ENCODE assay signal across 7 mouse cellular contexts in the genomic region with DNA sequence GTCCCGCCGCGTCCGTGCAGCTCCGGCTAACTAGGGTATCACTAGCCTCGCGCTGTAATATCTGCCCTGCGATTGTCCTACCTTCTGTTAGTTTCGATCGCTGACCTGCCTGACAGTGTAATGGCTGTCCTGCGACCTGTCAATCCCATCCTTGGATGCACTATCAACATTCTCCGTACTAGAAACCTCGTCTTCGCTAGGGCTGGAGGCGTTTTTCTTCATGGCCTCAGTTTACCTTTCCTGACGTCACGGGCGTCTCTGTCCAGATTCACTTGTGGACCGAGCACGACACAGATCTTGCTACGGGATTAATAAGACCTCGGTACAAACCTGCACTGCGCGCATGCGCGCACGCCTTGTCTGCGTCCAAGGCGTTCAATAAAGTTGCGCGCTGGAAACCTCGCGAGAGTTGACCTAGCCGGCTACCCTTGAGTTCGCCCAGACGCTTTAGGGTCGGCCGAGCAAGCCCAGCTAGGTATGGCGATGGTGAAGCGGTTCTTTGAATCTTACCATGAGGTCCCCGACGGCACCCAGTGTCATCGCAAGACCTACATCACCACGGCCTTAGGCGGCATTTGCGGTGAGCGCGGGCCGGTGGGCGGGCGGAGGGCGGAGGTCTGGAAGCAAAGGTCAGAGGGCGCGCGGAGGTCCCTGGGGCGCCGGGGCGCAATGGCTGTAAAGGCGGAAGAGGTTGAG. TPM values are rescaled to one million over a fixed set of nuclear protein-coding genes. Genes with fewer than 3 reads are reported as not detected.
DNase-seq lines count a peak whose midpoint lies in the region; ATAC-seq and TF ChIP-seq lines count a peak whose summit lies in the region.

A gene (plus strand): TSS at position 405 of the 696 bp plus-strand sequence.
A gene (minus strand): TSS at position 660 of the 696 bp plus-strand sequence.

- H3K36me3 ChIP-seq in embryonic facial prominence, embryonic 10.5 days (replicated peaks) = peaks cover 33% of the 10 kb centered on the region
- H3K36me3 ChIP-seq in intestine, postnatal 0 days (ENCODE audit: control insufficient read depth, insufficient read depth) = peaks cover 23% of the 10 kb centered on the region; the same call in 1 of the 2 replicates
- H3K36me3 ChIP-seq in midbrain, embryonic 12.5 days = peaks cover 23% of the 10 kb centered on the region
- H3K36me3 ChIP-seq in small intestine, adult 2 months (ENCODE audit: control insufficient read depth, insufficient read depth, low read length) = peaks cover 11% of the 10 kb centered on the region

- TF ChIP-seq POLR2A in small intestine, adult 2 months (IDR thresholded peaks at IDR 0.05; ENCODE audit: low read depth, low read length) = peak; percentile 63; the same call in 1 of the 2 replicates

- peak within 1 kb of the TSS; percentile 95 for H3K9ac ChIP-seq in intestine, postnatal 0 days (ENCODE audit: low read depth, low read length)
- H3K9ac ChIP-seq in midbrain, embryonic 12.5 days (replicated peaks) = peak within 1 kb of the TSS; percentile 93

- no peaks in the 10 kb centered on the region for H3K9me3 ChIP-seq in embryonic facial prominence, embryonic 10.5 days
- H3K9me3 ChIP-seq in intestine, postnatal 0 days (ENCODE audit: control insufficient read depth) = no peaks in the 10 kb centered on the region
- H3K9me3 ChIP-seq in midbrain, embryonic 12.5 days = no peaks in the 10 kb centered on the region

- intact Hi-C loops in left cerebral cortex, postnatal 4 days (cut with DNase I) = no loop called here

- under 1% methylated on average over 59 of the region's 59 CpGs for whole genome bisulfite sequencing in embryonic facial prominence, embryonic 10.5 days
- WGBS in intestine, postnatal 0 days = under 1% methylated on average over 59 of the region's 59 CpGs
- under 1% methylated on average over 59 of the region's 59 CpGs for WGBS in midbrain, embryonic 12.5 days
- under 1% methylated on average over 59 of the region's 59 CpGs for WGBS in small intestine, adult 2 months

- no peaks in the 10 kb centered on the region for H3K27me3 ChIP-seq in embryonic facial prominence, embryonic 10.5 days (replicated peaks; ENCODE audit: low read depth, poor library complexity, severe bottlenecking)
- H3K27me3 ChIP-seq in intestine, postnatal 0 days (replicated peaks; ENCODE audit: control insufficient read depth, insufficient read depth, low read length) = no peaks in the 10 kb centered on the region
- H3K27me3 ChIP-seq in midbrain, embryonic 12.5 days = no peaks in the 10 kb centered on the region
- H3K27me3 ChIP-seq in small intestine, adult 2 months (ENCODE audit: control insufficient read depth, insufficient read depth, low read length) = no peaks in the 10 kb centered on the region

- TF ChIP-seq CTCF in intestine, postnatal 0 days (IDR thresholded peaks at IDR 0.05; ENCODE audit: low read depth) = no peak
- TF ChIP-seq CTCF in small intestine, adult 2 months (IDR thresholded peaks at IDR 0.05; ENCODE audit: extremely low read depth, insufficient read length, insufficient replicate concordance, low read depth, low read length) = no peak

- peak; percentile 75 for ATAC-seq in intestine, postnatal 0 days
- ATAC-seq in midbrain, embryonic 12.5 days (ENCODE audit: low FRiP score, low read depth) = peak; percentile 73

- peak within 1 kb of the TSS; percentile 72 for H3K4me2 ChIP-seq in intestine, postnatal 0 days (replicated peaks; ENCODE audit: low read depth)
- H3K4me2 ChIP-seq in midbrain, embryonic 12.5 days (replicated peaks) = peak within 1 kb of the TSS; percentile 83

- H3K4me1 ChIP-seq in embryonic facial prominence, embryonic 10.5 days = peaks cover 31% of the 10 kb centered on the region
- 0 out of 2 replicates have a peak, but pooled peaks cover 4% of the 10 kb centered on the region for H3K4me1 ChIP-seq in intestine, postnatal 0 days (replicated peaks; ENCODE audit: control insufficient read depth, insufficient read depth, low read length)
- peaks cover 31% of the 10 kb centered on the region for H3K4me1 ChIP-seq in midbrain, embryonic 12.5 days
- H3K4me1 ChIP-seq in small intestine, adult 2 months (ENCODE audit: control insufficient read depth, insufficient read depth, insufficient read length, low read length) = peaks cover 4% of the 10 kb centered on the region

- H3K4me3 ChIP-seq in embryonic facial prominence, embryonic 10.5 days = peak within 1 kb of the TSS; percentile 68
- peak within 1 kb of the TSS; percentile 89 for H3K4me3 ChIP-seq in intestine, postnatal 0 days (ENCODE audit: low read depth, low read length)
- peak within 1 kb of the TSS; percentile 85 for H3K4me3 ChIP-seq in midbrain, embryonic 12.5 days
- H3K4me3 ChIP-seq in small intestine, adult 2 months (ENCODE audit: low read depth, low read length) = peak within 1 kb of the TSS; percentile 87

- DNase-seq in adrenal gland, postnatal 10 days = peak; percentile 97
- DNase-seq in embryonic facial prominence, embryonic 10.5 days (ENCODE audit: low spot score) = peak; percentile 97
- DNase-seq in gonadal fat pad, adult 2 months (ENCODE audit: low read depth) = peak; percentile 89
- peak; percentile 99 for DNase-seq in left cerebral cortex, postnatal 4 days

- peak within 1 kb of the TSS; percentile 90 for H3K27ac ChIP-seq in embryonic facial prominence, embryonic 10.5 days (replicated peaks)
- peak within 1 kb of the TSS; percentile 76 for H3K27ac ChIP-seq in intestine, postnatal 0 days (ENCODE audit: low read depth, low read length)
- H3K27ac ChIP-seq in midbrain, embryonic 12.5 days (replicated peaks) = peak within 1 kb of the TSS; percentile 81
- H3K27ac ChIP-seq in small intestine, adult 2 months (ENCODE audit: insufficient read depth, low read depth, low read length) = peak within 1 kb of the TSS; percentile 67

RNA-seq across cellular contexts. Expression of the first gene that starts in this region (rescaled TPM):
- 100 to 1,000 TPM; 432 to 465 TPM for total RNA-seq in adrenal gland, postnatal 10 days (2021)
- polyA plus RNA-seq in embryonic facial prominence, embryonic 10.5 days (2016; fragmentation: Nextera tagmentation; extraction: Ambion mirVana) = 388 and 402 TPM in 2 replicates
- 512 and 651 TPM in 2 replicates for polyA plus RNA-seq in gonadal fat pad, adult 2 months (2012; rRNA removed)
- polyA plus RNA-seq in intestine, postnatal 0 days (2015; fragmentation: Nextera tagmentation; extraction: Ambion mirVana) = 660 and 718 TPM in 2 replicates
- total RNA-seq in left cerebral cortex, postnatal 4 days (2021) = 100 to 1,000 TPM; 187 to 194 TPM
- polyA plus RNA-seq in midbrain, embryonic 12.5 days (2016; fragmentation: Nextera tagmentation; extraction: Ambion mirVana) = 325 and 338 TPM in 2 replicates
- 662 and 1,009 TPM in 2 replicates for polyA plus RNA-seq in small intestine, adult 2 months (2012; rRNA removed)

RNA-seq across cellular contexts. Expression of the second gene that starts in this region (rescaled TPM):
- total RNA-seq in adrenal gland, postnatal 10 days (2021) = 10 to 100 TPM; 16.8 to 24.2 TPM
- 14.1 and 14.5 TPM in 2 replicates for polyA plus RNA-seq in embryonic facial prominence, embryonic 10.5 days (2016; fragmentation: Nextera tagmentation; extraction: Ambion mirVana)
- 41.8 and 58.2 TPM in 2 replicates for polyA plus RNA-seq in gonadal fat pad, adult 2 months (2012; rRNA removed)
- polyA plus RNA-seq in intestine, postnatal 0 days (2015; fragmentation: Nextera tagmentation; extraction: Ambion mirVana) = 9.6 and 13.4 TPM in 2 replicates
- 10 to 100 TPM; 10.8 to 12.6 TPM for total RNA-seq in left cerebral cortex, postnatal 4 days (2021)
- polyA plus RNA-seq in midbrain, embryonic 12.5 days (2016; fragmentation: Nextera tagmentation; extraction: Ambion mirVana) = 15.4 and 18.2 TPM in 2 replicates
- polyA plus RNA-seq in small intestine, adult 2 months (2012; rRNA removed) = 13.2 and 18.0 TPM in 2 replicates

Comparison
In these comparisons a context has a peak if more than half of its experiments do, and no peak if none do; other contexts are left out.
1. Peak in every context shown above with its lines: DNase-seq, ATAC-seq, H3K4me3 ChIP-seq and H3K27ac ChIP-seq.